Mouse (Mus musculus) neural tube, embryonic 10.5 days (tissue): ENCODE data around the gene S100a10.
"Not testable (repeated sequence)": the region's sequence is repeated elsewhere in the genome, so short reads cannot be mapped to it uniquely, and the experiment has no call there.

Source experiments
- DNase-seq: peaks from one replicate; pipeline ENCODE4 v3.0.0-alpha.2; 2017; ENCODE audit warnings: low spot score; ENCODE audit errors: extremely low spot score

The S100a10 gene

DNA sequence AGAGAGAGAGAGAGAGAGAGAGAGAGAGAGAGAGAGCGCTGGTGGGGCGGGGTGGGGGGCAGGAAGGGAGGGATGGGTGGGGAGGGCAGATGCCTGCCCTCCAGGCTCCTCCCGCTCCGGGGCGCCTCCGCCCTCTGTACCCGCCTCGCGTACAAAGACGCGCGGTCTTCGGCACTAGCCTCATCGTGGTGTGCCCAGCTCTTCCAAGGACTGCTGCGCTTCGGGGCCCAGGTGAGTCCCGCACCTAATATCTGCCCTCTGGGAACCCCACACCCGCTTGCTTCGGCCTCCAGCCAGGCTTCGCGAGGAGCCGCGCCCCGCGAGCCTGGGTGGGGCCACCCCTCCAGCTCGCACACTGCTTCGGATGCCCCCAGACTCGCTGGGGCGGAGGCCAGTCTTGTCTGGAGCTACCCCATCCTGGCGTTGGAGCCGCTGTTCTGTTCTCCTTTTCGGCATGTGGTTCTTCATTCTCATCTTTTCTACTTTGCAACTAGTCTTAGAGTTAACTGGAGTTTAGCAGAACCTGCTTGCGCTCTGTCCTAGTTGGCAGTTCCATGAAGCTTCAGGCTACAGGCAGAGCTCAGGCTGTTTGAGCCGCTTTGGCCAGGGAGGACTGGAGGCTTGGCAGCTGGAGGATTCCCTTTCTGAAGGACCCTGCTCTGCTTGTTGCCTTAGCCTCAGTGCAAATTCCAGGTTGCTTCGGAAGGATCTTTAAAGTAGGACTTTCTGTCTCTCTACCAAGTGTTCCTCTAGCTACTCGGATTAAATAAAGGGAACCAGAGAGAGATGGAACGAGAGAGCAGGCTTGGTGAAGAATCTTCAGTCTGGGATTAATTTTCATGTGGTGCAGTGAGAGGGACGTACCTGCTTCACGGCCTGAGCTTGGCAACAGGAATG, at the start of gene S100a10:
Gene S100a10, plus strand, starts transcription at position 100 of the 897 bp plus-strand sequence.
- DNase-seq, result peak; percentile 64

- DNase-seq, result no peak
Measured at GRCm38 (mm10) chr3:93505960-93506863, 48.7 kb upstream of the S100a10 start.

DNA sequence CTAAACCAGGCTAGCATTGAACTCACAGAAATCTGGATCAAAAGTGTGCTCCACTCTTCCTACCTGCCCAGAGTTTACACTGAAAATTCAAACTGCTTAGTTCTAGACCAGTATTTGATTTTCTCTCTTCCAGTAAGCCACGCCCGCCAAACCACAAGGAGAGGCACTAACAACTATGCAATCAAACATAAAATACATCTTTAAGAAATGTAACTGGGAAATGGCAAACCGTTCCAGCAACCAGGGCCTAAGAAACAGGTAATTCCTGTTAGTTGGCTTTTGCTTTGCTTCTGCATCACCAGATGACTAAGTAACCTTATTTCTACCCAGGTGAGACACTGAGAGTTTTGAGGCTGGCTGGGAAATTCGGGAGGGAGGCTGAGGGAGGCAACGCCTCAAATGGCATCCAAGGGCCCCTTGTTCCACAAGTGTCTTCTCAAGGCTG, 48.0 kb upstream of the S100a10 start:
- DNase-seq, result no peak

- DNase-seq, result no peak
Measured at GRCm38 (mm10) chr3:93509301-93509700, 45.6 kb upstream of the S100a10 start.

DNA sequence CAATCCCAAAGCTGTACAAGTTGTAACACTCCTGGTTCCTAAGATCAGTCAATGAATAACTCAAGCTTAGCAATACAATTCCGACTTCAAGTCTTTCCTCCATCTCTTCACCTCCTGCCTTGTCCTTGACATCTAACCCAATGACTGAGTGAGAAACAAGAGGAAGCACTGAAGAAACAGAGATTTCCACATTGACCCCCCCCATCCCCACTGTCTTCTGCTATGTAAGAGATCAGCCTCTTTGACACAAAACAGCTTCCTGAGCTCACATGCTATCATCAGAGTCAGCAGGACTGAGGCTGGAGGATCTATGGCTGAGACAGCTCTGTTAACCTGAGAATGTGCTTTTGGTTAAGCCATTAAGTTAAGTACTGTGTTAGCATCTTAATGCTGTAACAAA, 43.8 kb upstream of the S100a10 start:
- no peak for DNase-seq

- no peak for DNase-seq
Measured at GRCm38 (mm10) chr3:93511801-93512200, 43.1 kb upstream of the S100a10 start.

DNA sequence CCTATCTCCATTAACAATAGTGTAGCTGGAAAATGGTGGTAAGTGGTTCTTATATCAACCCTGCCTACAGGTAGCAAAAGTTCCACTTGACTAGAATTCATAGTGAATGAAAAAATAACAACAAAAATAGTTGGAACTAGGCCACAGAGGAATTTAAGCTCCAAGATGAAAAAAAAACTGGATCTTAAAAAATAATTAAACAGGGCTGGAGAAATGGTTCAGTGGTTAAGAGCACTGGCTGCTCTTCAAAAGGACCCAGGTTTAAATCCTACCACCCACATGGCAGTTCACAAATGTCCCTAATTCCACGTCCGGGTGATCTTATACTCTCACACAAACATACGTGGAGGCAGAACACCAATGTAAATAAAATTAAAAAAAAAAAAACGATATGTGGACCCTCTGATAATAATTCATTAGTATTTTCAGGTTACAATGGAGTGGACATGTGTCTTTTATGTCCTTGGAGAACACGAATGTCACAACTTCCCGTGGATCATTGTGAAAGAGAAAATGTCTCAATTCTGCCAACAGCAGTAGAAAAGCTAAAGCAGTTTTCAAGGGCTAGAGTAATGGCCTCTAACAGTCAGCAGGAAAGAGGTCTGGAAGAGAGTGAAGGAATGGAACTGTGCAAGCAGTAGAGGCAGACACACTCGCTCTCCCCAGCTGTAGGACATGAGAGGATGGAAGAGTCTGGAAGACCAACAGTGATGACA, 42.3 kb upstream of the S100a10 start:
- DNase-seq, result no peak

- DNase-seq, result no peak
Measured at GRCm38 (mm10) chr3:93514628-93515027, 40.3 kb upstream of the S100a10 start.

- DNase-seq, result no peak
Measured at GRCm38 (mm10) chr3:93517343-93517742, 37.5 kb upstream of the S100a10 start.

GRCm38 (mm10) chr3:93519856-93520329, 35.0 kb upstream of the S100a10 start:
- no peak for DNase-seq

- DNase-seq, result peak; percentile 69
Measured at GRCm38 (mm10) chr3:93520330-93521193, 34.3 kb upstream of the S100a10 start, which contains the start of gene S100a11. TSS of gene S100a11 (plus strand) at chr3:93520488.

DNA sequence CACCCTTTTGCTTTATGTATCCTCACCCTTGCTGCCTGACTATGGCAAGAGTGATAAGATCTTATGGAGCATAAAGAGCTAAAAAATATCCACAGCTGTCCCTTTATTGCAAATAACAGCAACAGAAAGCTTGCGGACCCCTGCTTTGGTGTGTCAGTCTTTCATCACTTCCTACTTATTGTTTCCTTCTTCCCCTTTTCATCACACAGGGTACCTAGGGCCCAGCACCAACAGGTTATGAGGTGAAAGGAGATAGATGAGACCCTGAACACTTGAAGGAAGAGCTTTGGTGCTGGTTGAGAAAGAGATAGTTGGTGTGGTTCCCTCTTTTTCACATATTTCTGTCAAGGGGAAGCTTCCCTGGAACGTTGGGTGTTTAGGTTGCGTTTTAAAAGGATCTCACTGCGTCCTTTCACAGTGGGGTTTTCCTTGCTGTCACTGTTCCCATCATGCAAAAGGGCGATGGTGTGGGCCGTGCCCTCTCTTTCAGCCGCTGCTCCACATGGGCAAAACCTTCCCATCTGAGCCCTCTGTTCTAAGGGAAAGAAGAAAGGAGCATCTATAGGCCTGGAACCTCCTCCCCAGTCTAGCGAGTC, 33.3 kb upstream of the S100a10 start:
- DNase-seq, result no peak

DNA sequence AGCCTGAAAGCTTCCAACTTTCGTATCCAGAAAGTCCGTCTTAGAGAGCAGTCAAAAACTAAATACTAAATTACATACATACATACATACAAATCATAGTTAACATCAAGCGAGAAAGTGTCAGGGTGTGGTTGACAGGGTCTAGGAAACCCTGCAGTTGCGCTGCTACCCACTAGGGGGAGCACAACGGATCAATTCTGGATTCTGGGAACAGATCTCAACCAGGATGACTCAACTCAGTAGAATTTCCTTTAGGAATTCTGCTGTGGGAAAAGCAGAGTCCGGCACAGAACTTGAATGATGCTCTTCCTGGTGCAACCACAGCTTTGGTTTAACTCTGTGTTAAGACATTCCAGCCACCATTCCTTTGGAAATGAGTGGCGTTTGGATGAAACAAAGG, 32.3 kb upstream of the S100a10 start:
- peak; percentile 68 for DNase-seq

GRCm38 (mm10) chr3:93527300-93527699, 27.6 kb upstream of the S100a10 start:
- no peak for DNase-seq

DNA sequence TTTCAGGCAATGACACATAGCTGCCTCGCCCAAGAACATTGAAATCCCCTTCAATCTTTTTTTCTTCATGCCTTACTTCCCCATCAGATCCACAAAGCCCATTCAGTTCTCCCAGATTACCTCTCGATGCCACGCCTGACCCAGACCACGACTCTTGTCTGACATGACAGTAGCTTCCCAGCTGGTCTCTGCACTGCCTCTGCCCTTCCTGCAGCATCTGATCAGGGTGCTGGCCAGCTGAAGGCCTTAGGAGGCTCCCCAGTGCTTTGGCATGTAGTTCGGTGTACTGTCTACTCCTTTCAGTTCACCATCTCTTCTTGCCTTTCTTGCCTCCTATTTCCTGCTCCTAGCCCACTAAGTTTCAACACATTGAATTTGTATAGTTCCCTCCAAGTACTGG, 26.1 kb upstream of the S100a10 start:
- no peak for DNase-seq

DNA sequence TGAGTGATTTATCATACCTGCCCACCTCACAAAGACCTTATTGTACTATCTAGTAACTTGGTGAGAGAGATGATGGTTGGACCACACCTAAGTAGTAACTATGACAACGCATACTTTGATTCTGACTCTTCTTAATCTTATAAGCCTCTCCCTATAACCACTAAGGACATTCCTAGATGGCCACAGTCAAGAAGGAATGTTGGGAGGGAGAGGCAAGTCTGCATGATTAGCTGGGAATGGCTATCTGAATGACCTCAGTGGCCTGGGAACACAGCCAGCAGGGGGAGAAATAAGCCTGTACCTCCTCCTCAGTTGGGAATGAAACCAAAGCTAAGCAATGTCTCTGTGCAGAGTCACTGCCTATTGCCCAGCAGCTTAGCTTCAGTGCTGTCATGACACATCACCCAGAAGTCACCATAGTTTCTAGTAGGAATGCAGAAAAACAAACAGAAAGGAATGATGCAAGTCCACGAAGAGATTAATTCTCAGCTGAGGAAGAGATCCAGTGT, 17.8 kb upstream of the S100a10 start:
- DNase-seq, result no peak

DNA sequence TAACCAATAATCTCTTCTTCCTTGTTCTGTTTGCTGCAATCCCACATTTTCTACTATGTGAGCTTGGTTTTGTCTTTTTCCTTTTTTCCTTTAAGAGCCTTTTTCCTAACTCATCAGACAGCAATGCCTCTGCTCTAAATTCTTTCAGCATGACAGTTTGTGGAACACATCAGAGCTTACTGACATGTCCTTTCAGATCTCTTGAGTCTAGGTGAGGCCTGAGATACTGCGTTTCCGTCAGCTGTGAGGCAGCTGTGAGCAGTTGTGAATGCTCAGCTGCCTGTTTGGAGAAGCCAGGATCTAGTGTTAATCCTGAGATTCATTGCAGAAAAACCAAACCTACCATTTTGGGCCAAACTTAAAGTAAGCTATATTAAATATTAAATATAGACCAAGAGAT, 16.4 kb upstream of the S100a10 start:
- DNase-seq, result no peak

DNA sequence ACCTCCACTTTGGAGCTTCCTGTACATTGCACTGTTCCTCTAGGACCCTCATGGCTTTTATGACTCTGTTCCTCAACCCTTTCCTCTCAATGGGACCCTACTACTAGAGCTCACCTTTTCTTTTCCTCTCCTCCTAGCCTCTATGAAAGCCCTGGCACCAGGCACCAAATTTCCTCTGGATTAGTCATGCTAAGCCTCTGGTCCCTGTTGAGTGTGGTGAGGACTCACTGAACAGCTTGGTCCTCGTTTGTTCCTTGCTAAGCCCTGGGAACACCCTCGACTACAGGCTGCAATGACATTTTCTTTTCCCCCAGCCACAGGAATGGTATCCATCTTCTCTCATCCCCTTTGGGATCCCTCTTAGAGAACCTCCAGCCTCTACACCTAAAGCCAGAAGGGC, 13.4 kb upstream of the S100a10 start:
- no peak for DNase-seq

DNA sequence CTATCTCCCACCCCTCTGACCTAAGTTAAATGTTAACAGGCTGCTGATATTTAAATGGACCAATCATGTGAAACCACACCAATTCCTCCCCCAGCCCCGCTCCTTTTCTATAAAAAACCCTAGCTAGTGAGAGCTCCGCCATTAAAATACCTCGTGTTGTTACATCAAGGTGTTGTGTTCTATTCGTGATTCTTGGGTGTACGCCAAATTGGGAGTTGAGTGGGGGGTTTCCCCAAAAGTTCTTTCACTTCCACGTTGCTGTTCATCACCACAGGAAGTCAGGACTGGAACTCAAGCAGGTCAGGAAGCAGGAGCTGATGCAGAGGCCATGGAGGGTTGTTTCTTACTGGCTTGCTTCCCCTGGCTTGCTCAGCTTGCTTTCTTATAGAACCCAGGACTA, 10.7 kb upstream of the S100a10 start:
- not testable (repeated sequence) for DNase-seq
